Mouse (Mus musculus) A20 (cell line): ENCODE data around the gene Hsd17b11.
"Not testable (repeated sequence)": the region's sequence is repeated elsewhere in the genome, so short reads cannot be mapped to it uniquely, and the experiment has no call there.

Source experiments
- DNase-seq: peaks from one replicate; pipeline ENCODE4 v3.0.0-alpha.2; 2011; ENCODE audit warnings: low read depth, low spot score

Hsd17b11 gene

GRCm38 (mm10) chr5:103980705-103981560 lies 40.8 kb downstream of the Hsd17b11 start:
- no peak for DNase-seq

GRCm38 (mm10) chr5:103977907-103978570 lies 43.7 kb downstream of the Hsd17b11 start:
- DNase-seq: no peak

DNA sequence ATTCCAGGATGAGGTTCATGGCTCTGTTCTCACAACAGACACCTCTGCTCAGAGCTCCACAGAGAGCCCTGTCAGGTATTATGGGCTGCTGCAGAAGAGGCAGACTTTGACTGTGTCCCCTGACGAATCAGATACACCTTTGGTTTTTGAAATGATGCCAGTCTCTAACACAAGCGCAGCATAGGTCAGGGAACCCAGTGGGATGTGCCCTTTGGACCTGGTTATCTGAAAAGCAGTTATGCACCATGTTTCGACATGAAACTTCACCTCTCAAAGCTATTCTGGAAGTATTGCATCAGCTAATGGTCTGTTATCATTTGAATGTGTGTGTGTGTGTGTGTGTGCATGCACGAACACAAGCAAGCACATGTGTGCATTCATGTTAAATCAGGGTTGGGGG lies 44.4 kb downstream of the Hsd17b11 start, which contains the start of gene Hsd17b13:
Gene Hsd17b13 (minus strand): TSS at position 114 of the 400 bp plus-strand sequence.
- no peak for DNase-seq

DNA sequence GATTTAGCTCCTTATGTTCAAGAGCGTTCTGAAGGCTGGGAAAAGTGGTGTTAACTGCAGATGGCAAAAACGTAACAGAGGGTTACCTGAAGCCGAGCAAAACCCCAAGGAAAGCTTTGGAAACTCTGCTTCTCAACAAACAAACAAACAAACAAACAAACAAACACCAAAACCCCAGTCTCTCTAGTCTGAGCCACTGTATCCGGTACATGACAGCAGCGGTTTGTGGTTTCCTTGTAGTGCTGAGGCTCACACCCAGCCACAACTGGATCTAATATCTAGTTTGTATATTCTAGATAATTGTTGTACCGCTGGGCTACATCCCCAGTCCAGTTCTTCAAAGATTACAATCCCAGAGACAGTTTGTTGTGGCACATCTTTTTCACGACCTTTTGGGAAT lies 46.0 kb downstream of the Hsd17b11 start:
- DNase-seq: no peak

DNA sequence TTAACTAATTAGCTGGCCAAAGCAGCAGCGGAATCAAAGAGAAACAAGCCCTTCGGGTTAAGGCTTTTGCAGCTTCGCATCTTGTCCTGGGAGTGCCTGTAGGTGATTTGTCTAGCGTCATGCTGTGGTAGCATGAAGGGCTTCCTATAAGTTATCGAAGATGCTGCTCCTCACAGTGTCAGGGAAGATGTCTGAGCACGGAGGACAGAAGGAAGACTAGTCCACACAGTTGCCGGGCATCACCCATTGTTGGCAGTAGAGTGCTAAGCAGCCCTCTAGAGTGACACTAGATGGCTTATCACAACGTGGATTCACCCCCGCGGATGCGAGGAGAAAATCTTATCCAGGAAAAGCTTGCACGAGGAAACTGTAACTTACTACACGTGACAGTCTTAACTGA lies 48.9 kb downstream of the Hsd17b11 start:
- DNase-seq: no peak

GRCm38 (mm10) chr5:103972379-103972778 lies 49.3 kb downstream of the Hsd17b11 start:
- DNase-seq: peak; percentile 62

DNA sequence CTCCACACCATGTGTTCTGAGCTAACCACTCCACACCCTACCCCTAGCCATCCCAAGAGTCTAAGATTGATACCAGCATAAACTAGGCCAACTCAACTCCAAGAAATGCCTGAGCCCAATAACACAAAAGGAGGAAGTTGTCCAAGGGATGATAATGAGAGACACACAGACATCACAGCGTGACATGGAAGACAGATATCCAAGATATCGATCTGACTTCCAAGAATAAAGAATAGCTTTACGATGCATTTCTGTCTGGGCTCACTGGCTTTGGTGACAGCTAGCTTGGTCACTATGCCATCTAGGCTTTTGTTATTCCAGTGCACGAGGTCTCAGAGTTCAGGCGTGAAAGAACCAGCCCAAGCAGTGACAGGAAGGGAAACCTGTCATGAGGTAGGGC lies 50.7 kb downstream of the Hsd17b11 start:
- peak; percentile 5 for DNase-seq

DNA sequence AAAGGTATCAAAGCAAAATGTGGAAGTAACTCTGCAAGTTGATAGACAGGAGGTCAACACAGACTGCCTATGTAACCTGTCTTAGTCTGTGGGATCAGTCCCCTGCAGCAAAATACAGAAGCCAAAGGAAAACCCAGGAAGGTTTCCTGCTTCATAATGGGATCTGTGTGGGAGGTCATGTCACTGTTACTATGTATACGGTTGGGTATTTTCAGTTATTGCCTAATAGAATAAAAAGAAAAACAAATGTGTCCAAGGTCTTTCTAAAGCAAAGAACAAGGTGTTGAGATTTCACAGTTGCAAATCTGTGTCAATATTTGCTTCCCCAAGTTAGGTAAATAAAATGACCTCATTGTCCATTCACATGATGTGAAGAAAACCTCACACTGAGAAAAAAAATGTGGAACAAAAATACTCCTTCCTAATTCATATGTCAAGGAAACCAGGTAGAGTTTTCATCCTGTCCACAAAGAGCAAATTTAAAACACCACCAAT lies 58.7 kb downstream of the Hsd17b11 start:
- no peak for DNase-seq

DNA sequence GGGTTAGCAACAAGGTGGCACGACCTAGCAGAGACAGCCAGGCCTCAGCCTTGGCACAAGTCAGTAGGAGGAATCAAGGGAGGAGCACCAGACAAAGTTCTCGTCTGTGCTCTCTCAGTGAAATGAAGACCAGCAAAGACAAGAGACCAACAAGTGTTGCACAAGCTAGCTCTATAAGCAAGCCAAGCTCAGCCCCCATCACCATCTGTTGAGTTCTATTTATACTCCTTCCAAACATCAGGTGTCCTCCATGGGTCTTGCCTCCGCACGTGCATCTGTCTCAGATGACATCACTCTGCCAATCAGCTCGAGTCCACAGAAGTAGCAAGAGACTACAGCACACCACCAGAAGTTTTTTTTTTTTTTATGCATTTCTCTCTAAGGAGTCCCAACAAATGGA lies 67.1 kb downstream of the Hsd17b11 start:
- peak; percentile 13 for DNase-seq

- no peak for DNase-seq
Measured at GRCm38 (mm10) chr5:103953135-103954083, 68.3 kb downstream of the Hsd17b11 start.

GRCm38 (mm10) chr5:103950138-103950537 lies 71.6 kb downstream of the Hsd17b11 start:
- not testable (repeated sequence) for DNase-seq

DNA sequence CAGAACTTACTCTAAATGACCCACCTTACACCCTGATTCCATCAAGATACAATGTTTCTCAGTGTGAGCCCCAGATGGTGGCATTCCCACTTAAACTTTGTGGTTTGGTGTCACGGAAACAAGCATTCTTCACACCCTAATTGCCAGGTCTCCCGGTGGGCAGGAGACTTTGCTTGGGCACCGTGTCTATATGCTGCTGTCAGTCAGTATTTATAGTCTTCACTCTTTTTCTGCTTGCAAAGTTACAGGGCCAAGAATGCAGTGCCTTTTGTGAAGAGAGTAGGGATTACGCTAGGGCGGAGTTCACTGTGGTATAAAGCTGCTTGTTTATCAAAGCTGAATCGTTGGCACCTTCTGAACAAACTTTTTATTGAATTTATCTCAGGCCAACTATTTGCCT lies 78.5 kb downstream of the Hsd17b11 start:
- DNase-seq: no peak

DNA sequence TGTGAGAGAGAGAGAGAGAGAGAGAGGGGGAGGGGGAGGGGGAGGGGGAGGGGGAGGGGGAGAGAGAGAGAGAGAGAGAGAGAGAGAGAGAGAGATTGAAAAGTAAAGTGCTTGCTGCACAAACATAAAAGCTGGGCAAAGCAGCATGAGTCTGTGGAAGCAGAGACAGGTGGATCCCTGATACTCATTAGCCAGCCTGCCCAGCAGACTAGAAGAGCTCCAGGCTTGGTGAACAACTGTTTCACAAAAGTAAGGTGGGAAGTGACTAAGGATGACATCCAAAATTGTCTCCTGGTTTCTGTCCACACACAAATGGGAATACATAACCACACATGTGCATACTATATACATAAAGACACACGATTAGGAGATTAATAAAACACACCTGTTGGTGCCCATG lies 81.9 kb downstream of the Hsd17b11 start:
- no peak for DNase-seq
